Mouse (Mus musculus) MEL (cell line): ENCODE results near the gene Tax1bp1.

Source experiments
- CHD2 ChIP-seq: IDR thresholded peaks from 2 replicates; pipeline ENCODE4 v1.6.1; 2011; ENCODE audit warnings: low read length, improper control_type of control experiment
- NRF1 ChIP-seq: IDR thresholded peaks from 2 replicates; pipeline ENCODE4 v1.6.1; 2014; ENCODE audit warnings: low read depth, mild to moderate bottlenecking, inconsistent platforms, low read length, improper control_type of control experiment, moderate library complexity; ENCODE audit not compliant: poor library complexity, insufficient read depth, severe bottlenecking
- POLR2AphosphoS5 ChIP-seq: IDR thresholded peaks from 2 replicates; pipeline ENCODE4 v1.6.1; 2012; ENCODE audit warnings: low read depth, borderline replicate concordance, mild to moderate bottlenecking, inconsistent platforms, low read length, moderate library complexity, mixed read lengths

DNA sequence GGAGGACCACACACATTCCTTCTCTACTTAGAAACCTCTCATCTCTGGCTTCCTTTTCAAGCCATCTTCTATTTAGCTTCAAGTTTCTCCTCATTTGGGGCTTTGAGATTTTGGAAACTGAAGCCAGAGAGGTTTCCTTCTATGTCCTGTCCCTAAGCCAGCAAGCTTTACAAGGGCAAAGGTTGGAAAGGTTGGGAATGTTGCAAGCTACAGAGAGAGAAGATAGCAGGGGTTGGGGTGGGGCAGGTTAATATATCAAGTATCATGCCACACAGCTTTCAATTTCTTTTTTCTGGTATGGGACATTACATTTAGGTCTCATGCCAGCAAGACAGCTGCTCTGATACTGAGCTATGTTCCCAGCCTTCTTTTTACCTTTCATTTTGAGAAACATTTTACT lies 8.2 kb upstream of the Tax1bp1 start:
- TF ChIP-seq CHD2: no peak
- TF ChIP-seq POLR2AphosphoS5: no peak
- no peak for TF ChIP-seq NRF1
